ENCODE assay signal across 26 mouse cellular contexts in the genomic region with DNA sequence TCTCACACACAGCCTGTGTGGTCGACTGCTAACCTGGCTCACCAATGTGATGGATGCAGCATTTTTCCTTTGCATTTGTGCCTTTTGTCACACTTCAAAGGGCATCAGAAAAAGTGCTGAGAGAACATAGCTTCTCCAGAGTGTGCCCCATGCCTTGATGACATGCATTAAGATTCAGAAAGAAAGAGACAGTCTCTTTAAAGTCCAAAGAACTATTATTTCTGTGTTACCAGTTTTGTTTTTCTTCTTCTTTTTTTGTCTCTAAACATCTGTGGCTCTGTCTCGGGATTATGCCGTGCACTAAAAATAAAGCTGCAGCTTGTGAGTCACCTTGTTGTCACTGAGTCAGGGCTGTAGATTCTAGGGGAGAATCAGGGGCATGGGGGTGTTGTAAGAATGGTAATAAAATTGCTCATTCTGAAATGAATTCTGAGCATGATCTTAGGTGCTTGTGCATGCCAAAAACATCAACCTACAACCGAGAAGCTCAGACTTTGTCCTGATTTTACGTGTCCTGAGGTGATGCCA. TPM values are rescaled to one million over a fixed set of nuclear protein-coding genes. Genes with fewer than 3 reads are reported as not detected.
DNase-seq lines count a peak whose midpoint lies in the region; ATAC-seq and TF ChIP-seq lines count a peak whose summit lies in the region.
"Had no signal": no experiment of that assay in that cellular context is flagged by ENCODE, and none has a peak within 500 bp of the region (broad histone marks: within the 10 kb centered on the region; RNA-seq: fewer than 3 reads in every experiment).

No protein-coding gene starts in this region.

- H3K79me2 ChIP-seq in C2C12 (ENCODE audit: control insufficient read depth, insufficient read depth): no peaks in the 10 kb centered on the region

- H3K27ac ChIP-seq in embryonic fibroblast, embryonic 13.5 days (ENCODE audit: insufficient read depth, low read length): peak overlapping the region; percentile 72; the same call in 1 of the 2 replicates
- H3K27ac ChIP-seq in liver, embryonic 11.5 days (ENCODE audit: low read depth, low read length): no peak overlapping the region
- H3K27ac ChIP-seq in forebrain, embryonic 16.5 days (ENCODE audit: low read length): no peak overlapping the region
- H3K27ac ChIP-seq: forebrain, embryonic 10.5 days; hindbrain, postnatal 0 days; limb, embryonic 15.5 days; midbrain, embryonic 10.5 days had no signal

- 80% methylated on average over 5 of the region's 5 CpGs for whole genome bisulfite sequencing in liver, embryonic 11.5 days
- WGBS in forebrain, embryonic 16.5 days: 61% methylated on average over 5 of the region's 5 CpGs

- no peak for TF ChIP-seq POLR2A in embryonic fibroblast, embryonic 13.5 days (IDR thresholded peaks at IDR 0.05; ENCODE audit: low read depth, low read length)

- no peak overlapping the region for H3K4me2 ChIP-seq in liver, embryonic 11.5 days
- no peak overlapping the region for H3K4me2 ChIP-seq in forebrain, embryonic 16.5 days (ENCODE audit: low read length)
- H3K4me2 ChIP-seq: limb, embryonic 15.5 days had no signal

- no peaks in the 10 kb centered on the region for H3K27me3 ChIP-seq in C2C12 (ENCODE audit: control insufficient read depth, insufficient read depth, insufficient read length)
- H3K27me3 ChIP-seq in liver, embryonic 11.5 days (replicated peaks; ENCODE audit: control insufficient read depth, insufficient read depth, low read length): no peaks in the 10 kb centered on the region
- H3K27me3 ChIP-seq in forebrain, embryonic 16.5 days (replicated peaks; ENCODE audit: control insufficient read depth, insufficient read depth, low read length): no peaks in the 10 kb centered on the region
- H3K27me3 ChIP-seq: limb, embryonic 15.5 days had no signal

- no peaks in the 10 kb centered on the region for H3K9me3 ChIP-seq in liver, embryonic 11.5 days (ENCODE audit: control insufficient read depth, low read length)
- no peaks in the 10 kb centered on the region for H3K9me3 ChIP-seq in forebrain, embryonic 16.5 days (ENCODE audit: control insufficient read depth, low read length)
- H3K9me3 ChIP-seq: forebrain, embryonic 10.5 days; limb, embryonic 15.5 days; midbrain, embryonic 10.5 days had no signal

- no peaks in the 10 kb centered on the region for H3K79me3 ChIP-seq in C2C12 (ENCODE audit: low read depth)

- no peak overlapping the region for H3K4me3 ChIP-seq in C2C12 (ENCODE audit: insufficient read depth, poor library complexity, severe bottlenecking)
- H3K4me3 ChIP-seq in embryonic fibroblast, embryonic 13.5 days (ENCODE audit: insufficient read depth, low read length): no peak overlapping the region
- no peak overlapping the region for H3K4me3 ChIP-seq in liver, embryonic 11.5 days (ENCODE audit: low read depth, low read length)
- no peak overlapping the region for H3K4me3 ChIP-seq in forebrain, embryonic 16.5 days (replicated peaks; ENCODE audit: low read length)
- H3K4me3 ChIP-seq: forebrain, embryonic 10.5 days; limb, embryonic 15.5 days; midbrain, embryonic 10.5 days had no signal

- DNase-seq in layer of hippocampus, adult 18-20 months (ENCODE audit: low spot score in 2 of 2): peak; percentile 4 to 20
- no peak for DNase-seq in layer of hippocampus, postnatal 10 days (ENCODE audit: low spot score in 2 of 2)
- peak; percentile 56 for DNase-seq in 3T3-L1 (ENCODE audit: low read depth, low spot score)
- DNase-seq in liver, embryonic 11.5 days (ENCODE audit: low spot score): no peak
- DNase-seq in ovary, adult 18-20 months (ENCODE audit: low spot score): no peak
- DNase-seq: adrenal gland, postnatal 25 days; cerebellum, adult 9-11 months; heart, adult 11 months; heart, postnatal 4 days; kidney, adult 8-10 months; kidney, postnatal 25 days; lung, adult 18-20 months; lung, postnatal 4 days; thymus, postnatal 25 days had no signal

- H3K4me1 ChIP-seq in embryonic fibroblast, embryonic 13.5 days (ENCODE audit: control insufficient read depth, insufficient read depth, low read length): peaks cover 2% of the 10 kb centered on the region
- H3K4me1 ChIP-seq in liver, embryonic 11.5 days (replicated peaks; ENCODE audit: control insufficient read depth, insufficient read depth, low read length): no peaks in the 10 kb centered on the region
- no peaks in the 10 kb centered on the region for H3K4me1 ChIP-seq in forebrain, embryonic 16.5 days (replicated peaks; ENCODE audit: control insufficient read depth, insufficient read depth, low read length)
- H3K4me1 ChIP-seq: forebrain, embryonic 10.5 days; limb, embryonic 15.5 days; midbrain, embryonic 10.5 days had no signal

- ATAC-seq in liver, embryonic 11.5 days (replicated peaks; ENCODE audit: low FRiP score): no peak
- no peak for ATAC-seq in forebrain, embryonic 16.5 days
- ATAC-seq: hindbrain, postnatal 0 days had no signal

- no peak overlapping the region for H3K9ac ChIP-seq in liver, embryonic 11.5 days (ENCODE audit: low read depth, low read length)
- no peak overlapping the region for H3K9ac ChIP-seq in forebrain, embryonic 16.5 days (replicated peaks; ENCODE audit: low read depth, low read length)
- H3K9ac ChIP-seq: limb, embryonic 15.5 days had no signal

- no peak for TF ChIP-seq CTCF in C2C12 (IDR thresholded peaks at IDR 0.05; ENCODE audit: control insufficient read depth, insufficient read depth, insufficient read length)
- TF ChIP-seq CTCF in embryonic fibroblast, embryonic 13.5 days (IDR thresholded peaks at IDR 0.05; ENCODE audit: borderline replicate concordance, insufficient read depth, low read length): no peak

- H3K36me3 ChIP-seq in C2C12 (ENCODE audit: control insufficient read depth, insufficient read depth): no peaks in the 10 kb centered on the region
- no peaks in the 10 kb centered on the region for H3K36me3 ChIP-seq in liver, embryonic 11.5 days (ENCODE audit: control insufficient read depth, insufficient read depth, low read length)
- no peaks in the 10 kb centered on the region for H3K36me3 ChIP-seq in forebrain, embryonic 16.5 days (ENCODE audit: control insufficient read depth, insufficient read depth)
- H3K36me3 ChIP-seq: forebrain, embryonic 10.5 days; limb, embryonic 15.5 days; midbrain, embryonic 10.5 days had no signal

- no peak overlapping the region for H3ac ChIP-seq in C2C12 (ENCODE audit: control insufficient read depth, insufficient read length, low read depth)

TF ChIP-seq in C2C12, 6 proteins besides CTCF, POLR2A, EP300 and RAD21:
- no peak for TF ChIP-seq MAX (IDR thresholded peaks at IDR 0.05)
- peak; percentile 49 for TF ChIP-seq CEBPB (IDR thresholded peaks at IDR 0.05; ENCODE audit: low read depth)
- no peak for TF ChIP-seq MYOD1 (IDR thresholded peaks at IDR 0.05; ENCODE audit: control insufficient read depth, insufficient read length, low read depth)
- no peak for TF ChIP-seq USF1 (IDR thresholded peaks at IDR 0.05; ENCODE audit: low read depth)
- TF ChIP-seq FOSL1 (IDR thresholded peaks at IDR 0.05; ENCODE audit: insufficient read depth, low read length, poor library complexity, severe bottlenecking): peak; percentile 69

RNA-seq across cellular contexts. Expression of a gene that starts 21.7 kb away (rescaled TPM):
- under 1 TPM; 0.13 to 0.47 TPM for total RNA-seq in layer of hippocampus, adult 18-20 months (2021)
- total RNA-seq in layer of hippocampus, postnatal 10 days (2021): 1 to 10 TPM; 2.1 to 3.0 TPM
- 3.7 TPM for polyA plus RNA-seq in C2C12 (2012; fragmentation: generic; extraction: Trizol)
- 14.1 and 18.1 TPM in 2 replicates for polyA plus RNA-seq in embryonic fibroblast, embryonic 13.5 days (2011; ENCODE audit: insufficient read length, low read depth, missing spikeins)
- 50.5 and 57.7 TPM in 2 replicates for polyA plus RNA-seq in liver, embryonic 11.5 days (2014; fragmentation: Nextera tagmentation; extraction: Ambion mirVana)
- polyA plus RNA-seq in forebrain, embryonic 16.5 days (2015; fragmentation: Nextera tagmentation; extraction: Ambion mirVana): 24.6 and 31.7 TPM in 2 replicates
- total RNA-seq: gastrocnemius, adult 8-10 months had no signal

RNA-seq across cellular contexts. Expression of a gene that starts 31.2 kb away (rescaled TPM):
- total RNA-seq in layer of hippocampus, adult 18-20 months (2021): under 1 TPM in 1 of 2 experiments, not detected in 1; 0.25 TPM
- not detected for total RNA-seq in layer of hippocampus, postnatal 10 days (2021)
- polyA plus RNA-seq in C2C12 (2012; fragmentation: generic; extraction: Trizol): not detected
- 0.32 TPM in 1 of 2 replicates, not detected in the other for polyA plus RNA-seq in embryonic fibroblast, embryonic 13.5 days (2011; ENCODE audit: insufficient read length, low read depth, missing spikeins)
- polyA plus RNA-seq in liver, embryonic 11.5 days (2014; fragmentation: Nextera tagmentation; extraction: Ambion mirVana): not detected in 2 replicates
- polyA plus RNA-seq in forebrain, embryonic 16.5 days (2015; fragmentation: Nextera tagmentation; extraction: Ambion mirVana): not detected in 2 replicates
- total RNA-seq: adrenal gland, postnatal 25 days; gastrocnemius, adult 8-10 months; heart, postnatal 4 days; hindbrain, postnatal 0 days; layer of hippocampus, postnatal 25 days had no signal
- polyA plus RNA-seq: embryonic facial prominence, embryonic 14.5 days; forebrain, embryonic 10.5 days; heart, embryonic 14.5 days; hindbrain, postnatal 0 days; limb, embryonic 15.5 days; midbrain, embryonic 10.5 days; neural tube, embryonic 14.5 days had no signal

Comparison
In these comparisons a context has a peak if more than half of its experiments do, and no peak if none do; other contexts are left out.
1. DNase-seq: peak in layer of hippocampus, adult 18-20 months (2 of 2) and 3T3-L1 (single experiment); none in layer of hippocampus, postnatal 10 days (0 of 2), liver, embryonic 11.5 days (single experiment) and ovary, adult 18-20 months (single experiment).